Mouse (Mus musculus): Measurements from ENCODE around the gene Exoc4. TPM values are rescaled to one million over a fixed set of nuclear protein-coding genes. Genes with fewer than 3 reads are reported as not detected.

The Exoc4 gene
- polyA plus RNA-seq, 2 experiments: 16.8 to 24.2 TPM

DNA sequence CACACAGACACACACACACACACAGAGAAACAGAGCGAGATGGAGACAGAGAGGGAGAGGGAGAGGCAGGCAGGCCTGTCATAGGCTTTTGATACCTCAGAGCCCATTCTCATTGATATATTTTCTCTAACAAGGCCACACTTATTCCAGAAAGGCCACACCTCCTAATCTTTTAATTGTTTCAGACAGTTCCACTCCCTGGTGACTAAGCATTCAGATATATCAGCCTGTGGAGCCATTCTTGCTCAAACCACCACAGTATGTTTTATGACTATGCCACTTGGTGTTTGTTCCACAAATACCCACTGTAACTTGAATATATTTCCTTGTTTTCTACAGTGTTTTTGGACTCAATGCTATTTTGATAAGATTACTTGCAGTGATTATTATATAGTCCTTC is 150.6 kb downstream of the Exoc4 start:
- no peak overlapping the region for H3K4me2 ChIP-seq (replicated peaks; ENCODE audit: low read depth, low read length, severe bottlenecking)
- H3K4me1 ChIP-seq (ENCODE audit: control insufficient read depth, insufficient read depth, low read length): no peaks in the 10 kb centered on the region
- no peak overlapping the region for H3K27ac ChIP-seq (replicated peaks; ENCODE audit: low read depth, low read length)
- H3K9me3 ChIP-seq (ENCODE audit: control insufficient read depth, low read length): no peaks in the 10 kb centered on the region
- no peaks in the 10 kb centered on the region for H3K27me3 ChIP-seq (ENCODE audit: control insufficient read depth, insufficient read depth, low read length)
- 100% methylated on average over 1 of the region's 1 CpGs for WGBS
- DNase-seq (ENCODE audit: low spot score): no peak
- no peak for TF ChIP-seq POLR2A (IDR thresholded peaks at IDR 0.05; ENCODE audit: borderline replicate concordance, extremely low read depth, insufficient read depth, insufficient read length)
- H3K36me3 ChIP-seq (ENCODE audit: control insufficient read depth, insufficient read depth, low read length): no peaks in the 10 kb centered on the region
- no peak overlapping the region for H3K4me3 ChIP-seq (replicated peaks; ENCODE audit: low read length)
- H3K9ac ChIP-seq (ENCODE audit: low read depth, low read length, severe bottlenecking): no peak overlapping the region
- ATAC-seq (ENCODE audit: low FRiP score, low read depth): no peak

DNA sequence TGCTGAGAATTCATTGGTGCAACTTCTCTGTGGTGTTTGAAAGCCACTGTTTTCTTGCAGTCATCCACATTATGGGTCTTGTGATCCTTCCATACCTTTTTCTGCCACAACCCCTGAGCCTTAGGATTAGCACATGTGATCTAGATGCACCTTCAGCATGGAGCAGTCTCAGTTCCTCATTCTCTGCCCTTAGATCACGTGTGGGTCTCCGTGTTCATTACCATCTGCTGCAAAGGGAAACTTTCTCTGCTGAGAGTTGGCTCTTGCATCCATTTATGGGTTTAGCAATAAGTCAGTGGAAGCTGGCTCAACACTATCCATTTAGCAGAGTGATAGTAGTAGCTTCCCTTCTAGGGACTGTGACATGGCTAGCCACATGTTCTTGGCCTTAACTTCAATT is 152.3 kb downstream of the Exoc4 start:
- TF ChIP-seq POLR2A (IDR thresholded peaks at IDR 0.05; ENCODE audit: borderline replicate concordance, extremely low read depth, insufficient read depth, insufficient read length): no peak
- ATAC-seq (ENCODE audit: low FRiP score, low read depth): no peak
- Histone ChIP-seq H3K4me2 (replicated peaks; ENCODE audit: low read depth, low read length, severe bottlenecking) (no peak overlapping the region), H3K4me1 (ENCODE audit: control insufficient read depth, insufficient read depth, low read length) (no peaks in the 10 kb centered on the region; the same call in 1 of the 2 replicates), H3K27me3 (ENCODE audit: control insufficient read depth, insufficient read depth, low read length) (no peaks in the 10 kb centered on the region), H3K36me3 (ENCODE audit: control insufficient read depth, insufficient read depth, low read length) (no peaks in the 10 kb centered on the region), H3K9ac (ENCODE audit: low read depth, low read length, severe bottlenecking) (no peak overlapping the region), H3K27ac (replicated peaks; ENCODE audit: low read depth, low read length) (no peak overlapping the region), H3K9me3 (ENCODE audit: control insufficient read depth, low read length) (no peaks in the 10 kb centered on the region), H3K4me3 (replicated peaks; ENCODE audit: low read length) (no peak overlapping the region)
- no peak for DNase-seq (ENCODE audit: low spot score)
- 96% methylated on average over 2 of the region's 2 CpGs for WGBS

DNA sequence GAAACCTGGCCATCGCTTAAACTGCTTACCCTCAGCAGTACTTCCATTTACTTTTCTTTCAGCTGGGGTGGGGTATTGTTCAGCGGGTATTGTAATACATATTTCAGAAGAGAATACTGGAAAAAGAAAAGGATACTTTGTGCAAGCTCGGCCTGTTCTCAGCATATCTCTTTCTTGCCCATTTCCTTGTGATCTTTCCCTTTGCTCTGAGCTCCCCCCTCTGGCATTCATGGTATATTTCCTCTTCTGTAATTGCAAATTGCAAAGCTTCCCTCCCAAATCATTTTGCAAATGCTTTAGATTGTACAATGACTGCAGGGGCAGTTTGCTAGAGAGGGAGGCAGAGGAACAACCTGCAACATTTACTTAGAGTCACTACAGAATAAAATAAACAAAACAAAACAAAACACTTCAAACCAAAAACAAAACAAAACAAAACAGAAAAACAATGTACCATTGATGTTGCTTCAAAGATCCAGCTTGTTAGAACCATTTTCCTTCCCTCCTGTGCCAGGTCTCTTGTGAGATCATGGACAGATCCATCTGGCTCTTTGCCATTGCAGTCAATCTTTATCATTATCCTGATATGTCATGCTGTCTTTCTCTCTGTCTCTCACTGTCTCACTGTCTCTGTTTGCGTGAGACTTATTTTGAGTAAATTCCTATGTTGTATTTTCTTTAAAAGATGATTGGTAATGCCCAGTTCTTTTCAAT is 156.8 kb downstream of the Exoc4 start:
- Histone ChIP-seq H3K4me2 (replicated peaks; ENCODE audit: low read depth, low read length, severe bottlenecking) (no peak overlapping the region), H3K27ac (replicated peaks; ENCODE audit: low read depth, low read length) (no peak overlapping the region), H3K4me3 (replicated peaks; ENCODE audit: low read length) (no peak overlapping the region), H3K27me3 (ENCODE audit: control insufficient read depth, insufficient read depth, low read length) (no peaks in the 10 kb centered on the region), H3K4me1 (ENCODE audit: control insufficient read depth, insufficient read depth, low read length) (no peaks in the 10 kb centered on the region; the same call in 1 of the 2 replicates), H3K36me3 (ENCODE audit: control insufficient read depth, insufficient read depth, low read length) (no peaks in the 10 kb centered on the region), H3K9ac (ENCODE audit: low read depth, low read length, severe bottlenecking) (no peak overlapping the region), H3K9me3 (ENCODE audit: control insufficient read depth, low read length) (no peaks in the 10 kb centered on the region)
- 60% methylated on average over 4 of the region's 4 CpGs for WGBS
- no peak for DNase-seq (ENCODE audit: low spot score)
- no peak for TF ChIP-seq POLR2A (IDR thresholded peaks at IDR 0.05; ENCODE audit: borderline replicate concordance, extremely low read depth, insufficient read depth, insufficient read length)
- ATAC-seq (ENCODE audit: low FRiP score, low read depth): no peak

DNA sequence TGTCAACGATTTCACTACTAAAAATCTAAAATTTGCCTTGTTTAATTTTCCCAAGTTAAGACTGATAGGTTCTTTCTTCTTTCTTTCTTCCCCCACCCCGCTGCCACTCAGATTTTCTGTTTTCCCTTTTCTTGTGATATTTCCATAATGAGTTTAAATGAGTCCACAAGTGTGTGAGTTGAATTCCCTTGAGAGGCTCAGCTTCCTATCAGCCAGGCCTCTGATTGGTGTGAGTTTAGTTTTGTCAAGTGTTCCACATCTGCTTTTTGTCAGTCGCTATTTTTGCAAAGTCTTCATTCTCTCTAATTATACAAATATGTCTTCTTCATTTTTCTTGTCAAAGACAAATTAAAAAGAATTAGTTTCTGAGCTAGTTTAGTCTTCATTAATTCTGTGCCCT is 160.7 kb downstream of the Exoc4 start:
- H3K27ac ChIP-seq (replicated peaks; ENCODE audit: low read depth, low read length): no peak overlapping the region
- no peak overlapping the region for H3K4me3 ChIP-seq (replicated peaks; ENCODE audit: low read length)
- H3K4me1 ChIP-seq (ENCODE audit: control insufficient read depth, insufficient read depth, low read length): no peaks in the 10 kb centered on the region; the same call in 1 of the 2 replicates
- no peaks in the 10 kb centered on the region for H3K27me3 ChIP-seq (ENCODE audit: control insufficient read depth, insufficient read depth, low read length)
- 68% methylated on average over 3 of the region's 3 CpGs for WGBS
- H3K4me2 ChIP-seq (replicated peaks; ENCODE audit: low read depth, low read length, severe bottlenecking): no peak overlapping the region
- DNase-seq (ENCODE audit: low spot score): no peak
- no peaks in the 10 kb centered on the region for H3K9me3 ChIP-seq (ENCODE audit: control insufficient read depth, low read length)
- no peak overlapping the region for H3K9ac ChIP-seq (ENCODE audit: low read depth, low read length, severe bottlenecking)
- no peaks in the 10 kb centered on the region for H3K36me3 ChIP-seq (ENCODE audit: control insufficient read depth, insufficient read depth, low read length)
- no peak for TF ChIP-seq POLR2A (IDR thresholded peaks at IDR 0.05; ENCODE audit: borderline replicate concordance, extremely low read depth, insufficient read depth, insufficient read length)
- no peak for ATAC-seq (ENCODE audit: low FRiP score, low read depth)

DNA sequence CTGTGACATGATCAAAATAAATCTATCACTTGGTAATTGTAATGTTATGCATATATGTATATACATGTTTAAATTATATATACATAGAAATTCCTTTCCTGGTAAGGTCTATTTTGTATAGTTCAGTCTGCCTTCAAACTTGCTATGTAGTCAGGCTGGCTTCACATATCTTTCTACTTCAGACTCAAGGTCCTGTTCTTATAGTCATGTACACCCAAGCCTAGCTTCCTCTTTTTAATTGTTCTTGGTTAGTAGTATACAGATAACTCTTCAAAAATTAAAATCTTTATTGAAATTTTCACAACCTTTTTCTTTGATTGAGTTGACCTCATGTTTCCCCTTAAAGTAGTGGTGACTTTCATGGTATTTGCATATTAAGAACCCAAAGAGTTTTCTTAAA is 176.1 kb downstream of the Exoc4 start:
- Histone ChIP-seq H3K4me2 (replicated peaks; ENCODE audit: low read depth, low read length, severe bottlenecking) (no peak overlapping the region), H3K4me3 (replicated peaks; ENCODE audit: low read length) (no peak overlapping the region), H3K27me3 (ENCODE audit: control insufficient read depth, insufficient read depth, low read length) (no peaks in the 10 kb centered on the region), H3K9me3 (ENCODE audit: control insufficient read depth, low read length) (no peaks in the 10 kb centered on the region), H3K36me3 (ENCODE audit: control insufficient read depth, insufficient read depth, low read length) (no peaks in the 10 kb centered on the region), H3K4me1 (ENCODE audit: control insufficient read depth, insufficient read depth, low read length) (no peaks in the 10 kb centered on the region), H3K27ac (replicated peaks; ENCODE audit: low read depth, low read length) (no peak overlapping the region), H3K9ac (ENCODE audit: low read depth, low read length, severe bottlenecking) (no peak overlapping the region)
- DNase-seq (ENCODE audit: low spot score) (no peak), ATAC-seq (ENCODE audit: low FRiP score, low read depth) (no peak)
- TF ChIP-seq POLR2A (IDR thresholded peaks at IDR 0.05; ENCODE audit: borderline replicate concordance, extremely low read depth, insufficient read depth, insufficient read length): no peak

Measured in limb, embryonic 14.5 days (tissue).